Mouse (Mus musculus) thymus, postnatal 36 days (tissue): ENCODE measurements around the gene Upf2.
"Not testable (repeated sequence)": the region's sequence is repeated elsewhere in the genome, so short reads cannot be mapped to it uniquely, and the experiment has no call there.

Experiments used
- DNase-seq, 2 experiments: peaks; one replicate each; pipeline ENCODE4 v3.0.0; 2022; ENCODE audit warnings: mixed read lengths in 2 of 2

Gene Upf2

DNA sequence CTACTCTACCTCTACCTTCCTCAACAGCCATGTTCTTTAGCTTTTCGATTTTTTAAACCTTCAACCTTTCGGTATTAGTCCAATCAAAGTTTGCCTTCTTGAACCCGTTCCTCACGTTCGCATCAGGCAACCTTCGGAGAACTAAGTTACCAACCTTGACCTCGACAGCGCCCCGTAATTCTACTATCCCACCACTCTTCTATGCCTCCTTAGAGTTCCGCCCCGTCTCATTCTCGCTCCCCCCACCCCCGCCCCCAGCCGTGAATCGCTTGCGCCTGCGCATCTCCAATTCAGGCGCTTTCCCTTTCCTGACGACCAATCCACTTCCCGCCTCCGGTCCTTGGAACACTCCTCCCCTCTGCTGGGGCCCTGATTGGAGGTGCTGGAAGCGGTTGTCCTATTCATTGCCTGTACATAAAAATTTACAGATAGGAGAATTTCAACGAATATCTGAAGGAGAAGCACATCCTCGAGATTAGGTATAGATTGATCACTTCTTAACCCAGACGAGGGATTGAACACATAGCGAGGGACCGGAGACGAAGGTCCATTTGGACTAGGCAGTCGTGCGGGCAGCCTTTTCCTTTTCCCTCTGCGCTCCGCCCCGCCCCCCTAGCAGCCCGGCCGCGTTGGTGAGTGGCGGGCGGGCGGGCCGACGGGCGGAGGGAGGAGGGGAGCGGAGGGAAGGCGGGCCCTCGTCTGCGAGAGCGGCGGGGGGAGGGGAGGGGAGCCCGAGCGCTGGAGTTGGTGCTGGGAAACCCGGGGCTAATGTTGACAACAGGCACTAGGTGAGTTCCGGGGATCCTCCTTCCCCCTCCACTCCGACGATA, at the start of gene Upf2:
Gene Upf2, plus strand, starts transcription at position 704 of the 830 bp plus-strand sequence.
- DNase-seq, result peak; percentile 94

GRCm38 (mm10) chr2:5906092-5906491, 45.2 kb upstream of the Upf2 start:
- no peak for DNase-seq

GRCm38 (mm10) chr2:5906625-5907024, 44.6 kb upstream of the Upf2 start:
- peak; percentile 29 to 48 for DNase-seq

GRCm38 (mm10) chr2:5911282-5911965, 39.8 kb upstream of the Upf2 start:
- no peak for DNase-seq

GRCm38 (mm10) chr2:5922823-5923222, 28.4 kb upstream of the Upf2 start:
- DNase-seq, result no peak

DNA sequence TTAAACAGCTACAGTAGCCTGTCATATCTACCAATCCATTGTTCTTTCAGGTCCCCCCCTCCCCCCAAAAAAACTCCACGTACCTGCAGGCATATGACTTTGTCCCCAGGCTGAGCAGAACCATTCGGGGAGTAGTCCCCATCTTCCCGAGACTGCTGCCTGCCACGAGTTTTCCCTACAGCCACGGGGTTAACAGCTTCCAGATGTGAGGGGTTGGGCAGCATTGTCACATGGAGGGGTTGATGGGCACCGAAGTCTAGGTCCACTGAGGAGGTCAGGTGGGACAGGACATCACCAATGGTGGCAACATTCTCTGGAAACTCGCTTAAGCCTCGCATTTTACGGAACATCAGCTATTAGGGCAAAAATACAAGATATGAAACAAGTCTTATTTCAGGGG, 27.5 kb upstream of the Upf2 start:
- no peak for DNase-seq

DNA sequence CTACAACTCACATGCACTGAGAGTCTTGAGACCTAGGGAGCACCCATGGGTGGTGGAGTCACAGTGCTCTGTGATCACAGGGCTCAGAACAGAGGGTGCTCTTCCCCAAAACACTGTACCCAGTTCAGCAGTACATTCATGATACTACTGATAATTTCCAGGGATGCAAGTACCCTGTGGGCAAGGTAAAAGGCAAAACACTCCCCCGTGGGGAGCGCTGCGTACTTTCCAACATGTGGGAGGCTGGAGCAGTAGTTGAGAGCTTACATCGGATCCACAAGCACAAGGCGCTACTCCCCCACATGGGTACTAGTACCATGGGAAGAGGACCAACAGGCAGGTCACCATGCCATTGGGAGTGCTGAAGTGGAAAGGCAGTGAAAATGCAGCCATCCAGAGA, 23.8 kb upstream of the Upf2 start:
- DNase-seq, result no peak

DNA sequence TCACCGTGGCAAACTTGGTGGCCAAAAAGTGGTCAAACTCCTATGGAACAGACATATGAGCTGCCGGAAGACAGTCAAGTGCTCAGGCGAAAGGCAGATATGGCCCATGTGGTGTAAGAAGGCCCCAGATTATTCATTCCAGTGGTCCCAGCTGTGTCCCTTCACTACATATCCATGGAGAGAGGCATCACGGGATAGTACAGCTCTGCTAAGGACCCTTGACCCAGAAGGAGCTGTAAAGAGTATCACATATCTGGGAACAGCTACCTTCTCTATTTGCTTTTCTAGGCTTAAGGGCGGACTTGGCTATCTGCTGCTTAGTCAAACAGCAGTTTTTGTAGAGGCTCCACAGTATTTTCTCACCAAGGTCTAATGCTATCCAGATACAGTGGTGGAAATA, 21.5 kb upstream of the Upf2 start:
- DNase-seq, result no peak

DNA sequence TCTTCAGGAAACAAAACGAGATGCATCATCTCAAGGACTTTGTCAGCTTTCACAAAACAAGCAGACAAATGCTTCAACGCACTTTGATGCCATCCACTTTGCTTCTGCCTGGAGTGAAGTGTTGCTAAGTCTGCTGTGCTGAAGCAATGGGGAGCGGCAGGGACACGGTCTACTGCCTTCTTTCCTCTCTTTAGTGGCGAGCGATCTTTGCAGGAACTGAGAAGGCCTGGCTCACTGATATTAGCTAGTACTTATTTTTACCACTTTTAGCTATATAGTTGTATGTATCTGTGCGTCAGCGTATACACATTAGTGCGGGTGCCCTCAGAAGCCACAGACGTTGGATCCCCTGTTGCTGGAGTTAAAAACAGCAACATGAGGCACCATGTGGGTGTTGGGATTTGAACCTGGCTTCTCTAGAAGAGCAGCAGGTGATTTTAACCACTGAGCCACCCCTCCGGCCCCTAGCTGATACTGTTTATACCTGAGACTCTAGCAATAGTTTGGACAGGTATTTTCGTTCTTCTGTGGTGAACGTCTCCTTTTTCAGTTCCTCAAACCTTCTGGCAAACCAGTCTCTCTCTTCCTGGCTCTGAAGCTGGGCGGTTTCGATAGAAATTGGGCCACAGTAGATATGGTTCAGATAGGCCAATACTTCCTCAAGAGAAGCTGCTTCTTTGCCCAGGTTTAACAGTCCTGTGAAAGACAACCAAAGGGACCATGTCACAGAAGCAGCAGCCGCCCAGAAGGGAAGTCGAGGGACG, 20.8 kb upstream of the Upf2 start:
- no peak for DNase-seq

DNA sequence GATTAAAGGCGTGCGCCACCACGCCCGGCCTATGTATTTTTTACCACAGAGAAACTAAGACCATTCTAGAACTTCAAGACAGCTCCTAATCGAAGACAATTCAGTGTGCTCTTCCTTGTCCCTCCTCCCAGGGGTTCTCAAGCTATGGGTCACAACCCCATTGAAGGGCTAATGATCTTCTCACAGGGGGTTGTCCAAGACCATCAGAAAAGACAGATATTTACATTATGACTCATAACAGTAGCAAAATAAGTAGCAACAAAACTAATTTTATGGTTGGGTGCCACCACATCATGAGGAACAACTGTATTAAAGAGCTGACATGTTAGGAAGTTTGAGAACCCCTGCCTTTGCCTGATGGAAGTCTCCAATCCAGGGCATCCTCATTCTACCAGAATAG, 19.3 kb upstream of the Upf2 start:
- no peak for DNase-seq

- DNase-seq, result no peak
These were observed 16.3 kb upstream of the Upf2 start for GRCm38 (mm10) chr2:5934936-5935335.

- DNase-seq, result no peak
These were observed 15.2 kb upstream of the Upf2 start for GRCm38 (mm10) chr2:5936068-5936467.

- DNase-seq, result no peak
These were observed 14.7 kb upstream of the Upf2 start for GRCm38 (mm10) chr2:5936550-5936949.

DNA sequence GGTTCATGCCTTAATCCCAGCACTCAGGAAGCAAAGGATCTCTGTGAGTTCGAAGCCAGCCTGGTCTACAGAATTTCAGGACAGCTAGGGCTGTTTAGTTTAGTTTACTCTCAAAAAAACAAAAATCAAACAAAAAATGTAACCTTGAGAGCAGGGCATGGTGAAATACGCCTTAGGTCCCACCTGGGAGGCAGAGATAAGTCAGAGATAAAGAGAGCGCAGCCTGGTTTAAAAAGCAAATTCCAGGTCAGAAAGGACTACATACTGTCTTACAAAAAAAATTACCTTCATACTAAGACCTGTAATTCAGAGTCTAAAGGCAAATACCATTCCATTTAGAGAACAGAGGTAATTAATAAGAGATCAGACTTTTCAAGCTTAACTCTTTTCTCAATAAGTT, 11.9 kb upstream of the Upf2 start:
- no peak for DNase-seq

GRCm38 (mm10) chr2:5939911-5940310, 11.4 kb upstream of the Upf2 start:
- DNase-seq, result no peak

DNA sequence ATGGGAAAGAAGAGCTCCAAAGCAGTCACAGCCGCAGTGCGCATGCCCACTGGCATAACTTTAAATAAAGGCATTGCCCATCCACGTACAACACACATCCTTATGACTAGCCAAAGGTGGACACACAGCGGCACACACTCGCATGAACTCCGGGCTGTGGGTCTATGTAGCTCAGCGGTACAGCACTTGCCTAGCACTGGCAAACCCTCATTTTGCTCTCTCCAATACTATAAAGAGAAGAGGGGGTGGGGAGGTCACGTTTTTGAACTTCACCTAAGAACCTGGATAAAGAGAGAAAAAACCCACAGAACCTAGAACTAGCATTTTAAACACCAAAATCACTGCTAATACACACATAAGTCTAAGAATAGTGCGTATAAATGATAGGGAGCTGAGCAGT, 10.3 kb upstream of the Upf2 start:
- no peak for DNase-seq

DNA sequence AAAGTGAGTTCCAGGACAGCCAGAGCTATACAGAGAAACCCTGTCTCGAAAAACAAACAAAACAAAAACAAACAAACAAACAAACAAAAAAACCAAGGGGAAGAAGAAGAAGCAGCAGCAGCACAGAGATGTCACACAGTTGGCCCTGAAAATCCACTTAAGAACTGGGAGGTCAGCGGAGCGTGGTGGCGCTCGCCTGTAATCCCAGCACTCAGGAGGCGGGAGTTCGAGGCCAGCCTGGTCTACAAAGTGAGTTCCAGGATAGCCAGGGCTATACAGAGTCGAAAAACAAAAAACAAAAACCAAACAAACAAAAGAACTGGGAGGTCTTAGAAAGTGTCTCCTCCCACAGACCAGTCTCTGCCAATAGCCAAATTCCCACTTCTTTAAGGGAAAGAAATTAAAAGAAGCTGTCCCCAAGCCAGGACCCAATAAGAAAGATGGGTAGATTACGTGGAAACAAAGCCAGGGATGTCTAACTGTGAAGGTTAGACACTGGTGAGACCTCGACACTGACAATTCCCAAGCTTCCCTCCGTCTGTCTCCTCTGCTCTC, 9.3 kb upstream of the Upf2 start:
- DNase-seq, result no peak

GRCm38 (mm10) chr2:5942416-5943032, 8.7 kb upstream of the Upf2 start, which contains the start of gene Dhtkd1:
Gene Dhtkd1 (minus strand): TSS chr2:5942792.
- DNase-seq, result peak; percentile 31 to 50

GRCm38 (mm10) chr2:5943071-5943470, 8.2 kb upstream of the Upf2 start:
- no peak for DNase-seq

GRCm38 (mm10) chr2:5945629-5946028, 5.6 kb upstream of the Upf2 start:
- DNase-seq, result no peak

DNA sequence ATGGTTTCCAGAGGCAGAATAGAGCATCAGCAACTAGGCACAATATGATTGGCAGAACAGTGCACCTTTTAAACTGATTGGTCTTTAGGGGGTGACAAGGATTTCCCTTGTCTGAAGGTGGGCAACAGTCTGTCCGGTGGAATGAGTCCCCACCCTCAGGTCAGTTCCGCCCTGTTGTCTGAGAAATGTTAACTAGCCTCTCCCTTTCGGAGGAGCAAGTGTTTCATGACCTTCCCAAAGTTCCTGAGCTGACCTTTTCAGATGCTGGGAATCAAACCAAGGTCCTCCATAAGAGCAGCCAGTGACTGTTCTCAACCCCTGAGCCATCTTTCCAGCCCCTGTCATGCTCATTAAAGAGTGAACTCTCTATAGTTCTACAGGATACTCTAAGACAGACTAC, 4.4 kb upstream of the Upf2 start:
- no peak for DNase-seq

GRCm38 (mm10) chr2:5948964-5949363, 2.3 kb upstream of the Upf2 start:
- no peak for DNase-seq

DNA sequence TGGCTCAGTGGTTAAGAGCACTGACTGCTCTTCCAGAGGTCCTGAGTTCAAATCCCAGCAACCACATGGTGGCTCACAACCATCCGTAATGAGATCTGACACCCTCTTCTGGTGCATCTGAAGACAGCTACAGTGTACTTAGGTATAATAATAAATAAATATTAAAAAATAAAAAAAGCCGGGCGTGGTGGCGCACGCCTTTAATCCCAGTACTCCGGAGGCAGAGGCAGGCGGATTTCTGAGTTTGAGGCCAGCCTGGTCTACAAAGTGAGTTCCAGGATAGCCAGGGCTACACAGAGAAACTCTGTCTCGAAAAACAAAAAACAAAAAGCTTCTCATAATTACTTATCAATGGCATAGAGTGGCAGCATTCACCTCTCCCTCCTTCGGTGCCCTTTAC, 1.4 kb upstream of the Upf2 start:
- not testable (repeated sequence) for DNase-seq
